Mouse (Mus musculus): ENCODE measurements around the gene Zfp882.

DNA sequence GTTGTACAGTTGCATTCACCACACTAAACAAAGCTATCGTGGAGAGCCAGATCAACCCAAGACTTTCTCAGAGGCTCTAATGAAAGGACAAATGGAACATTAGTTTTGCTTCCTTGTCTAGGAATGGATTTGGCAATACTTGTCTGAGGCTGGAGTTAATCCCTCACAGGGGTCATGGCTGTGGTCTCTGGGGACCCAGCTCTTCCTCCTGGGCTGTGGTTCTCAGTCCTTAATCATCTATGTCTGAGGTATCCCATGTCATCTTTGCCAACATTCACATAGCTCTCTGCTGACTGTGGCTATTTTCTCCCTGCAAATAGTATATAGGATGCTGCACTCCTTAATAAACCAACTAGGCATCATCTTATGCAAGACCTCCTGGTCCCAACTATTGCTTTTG is 33.4 kb downstream of the Zfp882 start:
- TF ChIP-seq EP300 (IDR thresholded peaks at IDR 0.05; ENCODE audit: low read depth), result no peak
- TF ChIP-seq CTCF (IDR thresholded peaks at IDR 0.05; ENCODE audit: low read depth), result no peak

All from heart, postnatal 0 days (tissue).